Mouse (Mus musculus): ENCODE results near the gene Cfap61. TPM values are rescaled to one million over a fixed set of nuclear protein-coding genes. Genes with fewer than 3 reads are reported as not detected.

Gene Cfap61
- polyA plus RNA-seq, 1 experiment from 2014 or later, result 4.2 TPM

- Histone ChIP-seq H3K9me3 (ENCODE audit: control insufficient read depth, low read length) (no peaks in the 10 kb centered on the region), H3K4me3 (replicated peaks; ENCODE audit: low read length) (no peak overlapping the region), H3K4me2 (replicated peaks) (no peak overlapping the region), H3K9ac (no peak overlapping the region), H3K27me3 (ENCODE audit: control insufficient read depth, insufficient read depth, low read length) (no peaks in the 10 kb centered on the region), H3K4me1 (replicated peaks; ENCODE audit: control insufficient read depth, insufficient read depth, low read length) (no peaks in the 10 kb centered on the region), H3K27ac (no peak overlapping the region), H3K36me3 (replicated peaks; ENCODE audit: control insufficient read depth, insufficient read depth) (no peaks in the 10 kb centered on the region)
- 33% methylated on average over 2 of the region's 2 CpGs for WGBS
- no peak for ATAC-seq (ENCODE audit: low FRiP score)
- DNase-seq (ENCODE audit: low spot score), result no peak
These were observed 55.9 kb downstream of the Cfap61 start for GRCm38 (mm10) chr2:145990446-145990845.

DNA sequence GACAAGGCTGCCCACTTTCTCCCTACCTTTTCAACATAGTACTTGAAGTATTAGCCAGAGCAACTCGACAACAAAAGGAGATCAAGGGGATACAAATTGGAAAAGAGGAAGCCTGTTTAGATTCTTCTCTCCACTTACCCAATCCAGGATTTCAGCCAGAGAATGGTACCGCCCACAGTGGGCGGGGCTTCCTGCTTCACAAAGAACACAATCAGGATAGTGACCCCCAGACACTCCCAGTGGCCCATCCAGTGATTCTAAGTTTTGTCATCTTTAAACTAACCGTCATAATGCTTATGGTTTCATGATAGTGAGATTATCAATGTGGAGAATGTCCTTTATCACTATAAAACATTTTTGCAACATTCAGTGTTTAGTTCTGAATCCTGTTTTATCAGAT lies 61.9 kb downstream of the Cfap61 start:
- H3K4me3 ChIP-seq (replicated peaks; ENCODE audit: low read length), result no peak overlapping the region
- no peaks in the 10 kb centered on the region for H3K4me1 ChIP-seq (replicated peaks; ENCODE audit: control insufficient read depth, insufficient read depth, low read length)
- no peaks in the 10 kb centered on the region for H3K27me3 ChIP-seq (ENCODE audit: control insufficient read depth, insufficient read depth, low read length)
- ATAC-seq (ENCODE audit: low FRiP score), result no peak
- no peaks in the 10 kb centered on the region for H3K36me3 ChIP-seq (replicated peaks; ENCODE audit: control insufficient read depth, insufficient read depth)
- H3K27ac ChIP-seq, result no peak overlapping the region
- DNase-seq (ENCODE audit: low spot score), result no peak
- H3K9me3 ChIP-seq (ENCODE audit: control insufficient read depth, low read length), result no peaks in the 10 kb centered on the region
- no peak overlapping the region for H3K4me2 ChIP-seq (replicated peaks)
- WGBS, result 59% methylated on average over 4 of the region's 4 CpGs
- no peak overlapping the region for H3K9ac ChIP-seq

DNA sequence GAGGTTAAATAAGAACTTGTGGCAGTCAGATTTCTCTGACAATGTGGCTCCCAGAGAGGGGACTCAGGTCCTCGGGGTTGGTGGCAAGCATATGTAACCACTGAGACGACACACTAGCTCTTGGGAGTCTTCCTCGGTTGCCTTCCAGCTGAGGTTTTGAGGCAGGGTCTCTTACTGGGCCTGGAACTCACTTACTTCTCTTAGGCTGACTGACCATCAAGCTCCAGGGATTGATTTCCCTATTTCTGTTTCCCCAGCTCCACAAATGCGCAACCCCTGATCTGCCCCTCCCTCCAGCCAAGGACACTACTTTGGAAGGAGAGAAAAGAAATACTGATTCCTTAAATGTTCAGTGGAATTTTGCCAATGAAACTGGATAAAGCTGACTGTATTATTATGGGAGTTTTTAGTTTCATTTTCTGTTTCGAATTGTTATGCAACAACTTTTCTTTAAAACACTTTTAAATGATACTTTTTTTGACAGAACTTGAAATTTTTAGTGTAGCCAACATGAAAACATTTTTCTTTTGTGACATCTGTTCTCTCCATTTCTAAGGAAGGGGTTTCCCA lies 63.5 kb downstream of the Cfap61 start:
- Histone ChIP-seq H3K4me2 (replicated peaks) (no peak overlapping the region), H3K36me3 (replicated peaks; ENCODE audit: control insufficient read depth, insufficient read depth) (no peaks in the 10 kb centered on the region), H3K27me3 (ENCODE audit: control insufficient read depth, insufficient read depth, low read length) (no peaks in the 10 kb centered on the region), H3K4me3 (replicated peaks; ENCODE audit: low read length) (no peak overlapping the region), H3K27ac (no peak overlapping the region), H3K4me1 (replicated peaks; ENCODE audit: control insufficient read depth, insufficient read depth, low read length) (no peaks in the 10 kb centered on the region), H3K9ac (no peak overlapping the region), H3K9me3 (ENCODE audit: control insufficient read depth, low read length) (no peaks in the 10 kb centered on the region)
- DNase-seq (ENCODE audit: low spot score) (no peak), ATAC-seq (ENCODE audit: low FRiP score) (no peak)
- 86% methylated on average over 5 of the region's 5 CpGs for WGBS

DNA sequence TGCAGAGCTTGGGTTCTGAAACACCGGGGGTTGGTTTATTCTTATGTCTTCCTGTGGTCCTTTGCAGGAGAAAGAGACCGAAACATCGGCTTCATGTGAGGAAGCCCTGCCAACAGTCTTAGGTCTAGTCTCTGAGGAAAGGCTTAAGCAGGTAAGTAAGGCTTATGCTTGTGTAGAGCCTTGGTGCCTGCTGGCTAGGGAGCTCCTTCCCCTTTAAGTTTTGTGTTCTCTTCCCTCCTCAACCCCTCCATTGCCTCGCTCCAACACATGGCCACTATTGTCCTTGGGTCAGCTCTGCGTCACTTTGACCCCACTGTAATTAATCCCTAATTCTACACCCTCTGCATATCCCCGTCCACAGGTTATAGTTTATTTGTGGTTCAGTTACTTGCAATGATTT lies 74.2 kb downstream of the Cfap61 start:
- Histone ChIP-seq H3K4me2 (replicated peaks) (no peak overlapping the region), H3K36me3 (replicated peaks; ENCODE audit: control insufficient read depth, insufficient read depth) (no peaks in the 10 kb centered on the region), H3K4me1 (replicated peaks; ENCODE audit: control insufficient read depth, insufficient read depth, low read length) (no peaks in the 10 kb centered on the region), H3K4me3 (replicated peaks; ENCODE audit: low read length) (no peak overlapping the region), H3K27ac (no peak overlapping the region), H3K9me3 (ENCODE audit: control insufficient read depth, low read length) (no peaks in the 10 kb centered on the region), H3K27me3 (ENCODE audit: control insufficient read depth, insufficient read depth, low read length) (no peaks in the 10 kb centered on the region), H3K9ac (no peak overlapping the region)
- ATAC-seq (ENCODE audit: low FRiP score) (no peak), DNase-seq (ENCODE audit: low spot score) (no peak)
- WGBS, result 78% methylated on average over 6 of the region's 6 CpGs

DNA sequence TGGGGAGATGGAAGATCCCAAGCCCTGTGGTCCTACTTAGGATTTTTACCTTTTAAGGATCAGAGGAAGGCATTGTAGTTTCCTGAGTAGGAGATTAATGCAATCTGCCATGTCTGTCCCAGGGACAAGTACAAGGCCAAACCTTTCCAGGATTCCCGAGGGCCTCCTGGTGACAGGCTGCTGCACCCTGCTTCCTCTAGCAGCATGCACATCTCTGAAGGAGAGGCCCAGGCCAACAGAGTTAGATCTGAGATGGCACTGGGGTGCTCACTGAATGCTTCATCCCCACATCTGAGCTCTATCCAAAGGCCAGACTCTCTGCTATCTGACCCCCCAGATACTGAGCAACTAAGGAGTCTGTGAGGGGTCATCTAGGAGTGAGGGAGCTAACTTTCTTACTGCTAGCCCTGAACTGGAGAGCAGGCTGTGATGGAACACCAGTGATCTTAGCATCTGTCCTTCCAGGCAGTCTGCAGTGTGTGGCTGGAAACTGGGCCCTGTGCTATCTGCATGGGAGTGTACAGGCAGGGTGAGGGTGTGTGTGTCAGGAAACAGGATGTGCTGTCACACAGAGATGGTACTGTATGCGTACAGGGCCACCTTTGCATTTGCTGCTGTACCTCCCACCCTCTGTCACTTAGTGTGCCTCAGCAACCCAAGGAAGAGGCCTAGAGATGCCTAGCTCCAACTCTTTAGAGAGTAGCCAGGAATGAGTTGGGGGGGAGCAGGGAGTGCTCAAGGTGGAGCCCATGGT lies 75.2 kb downstream of the Cfap61 start:
- no peaks in the 10 kb centered on the region for H3K9me3 ChIP-seq (ENCODE audit: control insufficient read depth, low read length)
- H3K27me3 ChIP-seq (ENCODE audit: control insufficient read depth, insufficient read depth, low read length), result no peaks in the 10 kb centered on the region
- no peak overlapping the region for H3K4me3 ChIP-seq (replicated peaks; ENCODE audit: low read length)
- ATAC-seq (ENCODE audit: low FRiP score), result no peak
- no peak overlapping the region for H3K4me2 ChIP-seq (replicated peaks)
- WGBS, result 77% methylated on average over 2 of the region's 2 CpGs
- H3K27ac ChIP-seq, result no peak overlapping the region
- H3K9ac ChIP-seq, result no peak overlapping the region
- DNase-seq (ENCODE audit: low spot score), result no peak
- no peaks in the 10 kb centered on the region for H3K36me3 ChIP-seq (replicated peaks; ENCODE audit: control insufficient read depth, insufficient read depth)
- no peaks in the 10 kb centered on the region for H3K4me1 ChIP-seq (replicated peaks; ENCODE audit: control insufficient read depth, insufficient read depth, low read length)

- H3K36me3 ChIP-seq (replicated peaks; ENCODE audit: control insufficient read depth, insufficient read depth), result no peaks in the 10 kb centered on the region
- ATAC-seq (ENCODE audit: low FRiP score) (no peak), DNase-seq (ENCODE audit: low spot score) (no peak)
- no peaks in the 10 kb centered on the region for H3K9me3 ChIP-seq (ENCODE audit: control insufficient read depth, low read length)
- WGBS, result 69% methylated on average over 2 of the region's 2 CpGs
- H3K9ac ChIP-seq, result no peak overlapping the region
- no peak overlapping the region for H3K4me2 ChIP-seq (replicated peaks)
- no peak overlapping the region for H3K27ac ChIP-seq
- no peak overlapping the region for H3K4me3 ChIP-seq (replicated peaks; ENCODE audit: low read length)
- no peaks in the 10 kb centered on the region for H3K4me1 ChIP-seq (replicated peaks; ENCODE audit: control insufficient read depth, insufficient read depth, low read length)
- H3K27me3 ChIP-seq (ENCODE audit: control insufficient read depth, insufficient read depth, low read length), result no peaks in the 10 kb centered on the region
These were observed 76.2 kb downstream of the Cfap61 start for GRCm38 (mm10) chr2:146010816-146011215.

DNA sequence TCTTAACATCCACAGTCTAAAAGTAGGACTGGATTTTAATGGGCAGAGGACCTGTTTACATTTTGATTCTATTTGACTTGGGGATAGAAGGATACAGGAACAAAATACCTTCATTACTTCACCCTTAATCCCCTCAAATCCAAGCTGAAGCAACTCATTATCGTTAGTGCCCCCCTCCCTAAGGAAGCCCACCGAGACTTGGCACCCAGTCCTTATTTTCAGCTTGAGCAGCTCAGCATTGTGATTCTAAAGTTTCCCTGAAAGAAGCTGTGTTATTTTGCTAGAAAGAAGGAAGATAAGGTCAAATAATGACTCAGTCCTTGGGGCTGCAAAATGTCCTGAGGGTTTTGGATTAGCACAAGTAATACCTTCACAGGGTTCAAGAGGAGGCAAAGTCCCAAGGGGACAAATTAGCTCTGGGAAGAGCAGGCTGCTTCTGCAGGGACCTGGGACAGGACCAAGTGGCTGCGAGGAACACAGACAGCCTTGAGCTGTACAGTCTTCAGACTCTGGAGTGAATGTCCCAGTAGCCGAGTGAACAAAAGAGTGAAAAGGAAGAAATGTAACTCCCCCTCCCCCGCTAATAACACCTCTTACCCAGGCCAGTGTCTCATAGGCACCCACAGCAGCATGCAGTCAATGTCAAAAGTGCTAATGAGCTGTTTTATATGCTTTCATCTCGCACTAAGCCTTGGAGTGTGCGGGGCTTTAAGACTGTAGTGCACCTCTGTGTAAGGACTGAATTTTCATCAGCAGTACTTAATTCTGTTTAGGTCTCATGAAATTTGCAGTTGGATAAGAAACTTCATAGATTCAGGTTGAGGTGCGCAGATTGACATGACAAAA lies 81.0 kb downstream of the Cfap61 start:
- Histone ChIP-seq H3K4me2 (replicated peaks) (no peak overlapping the region), H3K27ac (no peak overlapping the region), H3K4me3 (replicated peaks; ENCODE audit: low read length) (no peak overlapping the region), H3K4me1 (replicated peaks; ENCODE audit: control insufficient read depth, insufficient read depth, low read length) (no peaks in the 10 kb centered on the region), H3K9ac (no peak overlapping the region), H3K36me3 (replicated peaks; ENCODE audit: control insufficient read depth, insufficient read depth) (no peaks in the 10 kb centered on the region), H3K27me3 (ENCODE audit: control insufficient read depth, insufficient read depth, low read length) (no peaks in the 10 kb centered on the region), H3K9me3 (ENCODE audit: control insufficient read depth, low read length) (no peaks in the 10 kb centered on the region)
- WGBS, result 40% methylated on average over 8 of the region's 8 CpGs
- no peak for DNase-seq (ENCODE audit: low spot score)
- ATAC-seq (ENCODE audit: low FRiP score), result no peak

- Histone ChIP-seq H3K4me3 (replicated peaks; ENCODE audit: low read length) (no peak overlapping the region), H3K9ac (no peak overlapping the region), H3K27ac (no peak overlapping the region), H3K27me3 (ENCODE audit: control insufficient read depth, insufficient read depth, low read length) (no peaks in the 10 kb centered on the region), H3K4me1 (replicated peaks; ENCODE audit: control insufficient read depth, insufficient read depth, low read length) (no peaks in the 10 kb centered on the region), H3K9me3 (ENCODE audit: control insufficient read depth, low read length) (no peaks in the 10 kb centered on the region), H3K4me2 (replicated peaks) (no peak overlapping the region), H3K36me3 (replicated peaks; ENCODE audit: control insufficient read depth, insufficient read depth) (no peaks in the 10 kb centered on the region)
- WGBS, result 97% methylated on average over 6 of the region's 6 CpGs
- DNase-seq (ENCODE audit: low spot score) (no peak), ATAC-seq (ENCODE audit: low FRiP score) (no peak)
These were observed 88.3 kb downstream of the Cfap61 start for GRCm38 (mm10) chr2:146022846-146023245.

- peaks cover 7% of the 10 kb centered on the region for H3K4me1 ChIP-seq (replicated peaks; ENCODE audit: control insufficient read depth, insufficient read depth, low read length)
- no peak for DNase-seq (ENCODE audit: low spot score)
- H3K27me3 ChIP-seq (ENCODE audit: control insufficient read depth, insufficient read depth, low read length), result no peaks in the 10 kb centered on the region
- no peak overlapping the region for H3K27ac ChIP-seq
- WGBS, result 92% methylated on average over 5 of the region's 5 CpGs
- H3K36me3 ChIP-seq (replicated peaks; ENCODE audit: control insufficient read depth, insufficient read depth), result no peaks in the 10 kb centered on the region
- no peak for ATAC-seq (ENCODE audit: low FRiP score)
- no peak overlapping the region for H3K4me2 ChIP-seq (replicated peaks)
- H3K4me3 ChIP-seq (replicated peaks; ENCODE audit: low read length), result no peak overlapping the region
- no peak overlapping the region for H3K9ac ChIP-seq
- H3K9me3 ChIP-seq (ENCODE audit: control insufficient read depth, low read length), result no peaks in the 10 kb centered on the region
These were observed 109.1 kb downstream of the Cfap61 start for GRCm38 (mm10) chr2:146043640-146044039.

Data from hindbrain, embryonic 14.5 days (tissue).